Comparison of ENCODE assay signal across 13 mouse cellular contexts in the genomic region with DNA sequence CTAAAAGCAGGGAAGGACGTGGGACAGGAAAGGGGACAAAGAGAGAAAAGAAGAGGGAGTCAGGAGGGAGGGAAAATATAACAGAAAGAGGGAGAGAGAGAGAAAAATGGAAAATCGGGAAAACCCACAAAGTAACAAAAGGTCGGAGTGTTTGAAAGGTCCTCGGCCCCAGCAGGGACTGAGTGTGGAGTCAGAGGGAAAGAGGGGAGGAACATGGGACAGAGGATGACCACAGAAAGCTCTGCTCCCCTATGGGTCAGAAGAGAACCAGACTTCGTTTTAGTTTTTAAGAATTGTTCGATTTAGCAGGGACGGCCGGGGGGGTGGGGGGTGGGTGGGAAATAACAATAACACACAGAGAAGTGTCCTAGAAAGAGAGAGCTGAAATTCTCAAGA.
A peak's percentile ranks its signal among the peaks of the same experiment; 100 is the strongest.
DNase-seq lines count a peak whose midpoint lies in the region; ATAC-seq lines count a peak whose summit lies in the region.
"Had no signal": no experiment of that assay in that cellular context is flagged by ENCODE, and none has a peak within 500 bp of the region (broad histone marks: within the 10 kb centered on the region; RNA-seq: fewer than 3 reads in every experiment).

No protein-coding gene starts in this region.

- H3K27ac ChIP-seq in heart, embryonic 10.5 days, result no peak overlapping the region; the same call in 1 of the 2 replicates
- no peak overlapping the region for H3K27ac ChIP-seq in embryonic facial prominence, embryonic 12.5 days
- H3K27ac ChIP-seq in hindbrain, embryonic 10.5 days, result peak overlapping the region; percentile 76
- H3K27ac ChIP-seq in midbrain, embryonic 12.5 days (replicated peaks), result peak overlapping the region; percentile 52
- H3K27ac ChIP-seq: limb, embryonic 15.5 days had no signal

- peak overlapping the region; percentile 37 for H3K4me2 ChIP-seq in embryonic facial prominence, embryonic 12.5 days (replicated peaks)
- H3K4me2 ChIP-seq in midbrain, embryonic 12.5 days (replicated peaks), result peak overlapping the region; percentile 51

- no peak overlapping the region for H3K9ac ChIP-seq in embryonic facial prominence, embryonic 12.5 days
- no peak overlapping the region for H3K9ac ChIP-seq in midbrain, embryonic 12.5 days (replicated peaks)
- H3K9ac ChIP-seq: limb, embryonic 15.5 days had no signal

- H3K4me3 ChIP-seq in heart, embryonic 10.5 days, result peak overlapping the region; percentile 45; the same call in 1 of the 2 replicates
- no peak overlapping the region for H3K4me3 ChIP-seq in embryonic facial prominence, embryonic 12.5 days
- H3K4me3 ChIP-seq in hindbrain, embryonic 10.5 days, result peak overlapping the region; percentile 29; the same call in 1 of the 2 replicates
- no peak overlapping the region for H3K4me3 ChIP-seq in midbrain, embryonic 12.5 days
- H3K4me3 ChIP-seq: limb, embryonic 15.5 days had no signal

- WGBS in heart, embryonic 10.5 days, result 64% methylated on average over 8 of the region's 8 CpGs
- WGBS in embryonic facial prominence, embryonic 12.5 days, result 53% methylated on average over 8 of the region's 8 CpGs
- WGBS in hindbrain, embryonic 10.5 days, result 28% methylated on average over 8 of the region's 8 CpGs
- 26% methylated on average over 8 of the region's 8 CpGs for WGBS in midbrain, embryonic 12.5 days

- H3K36me3 ChIP-seq in heart, embryonic 10.5 days, result no peaks in the 10 kb centered on the region
- H3K36me3 ChIP-seq in embryonic facial prominence, embryonic 12.5 days, result no peaks in the 10 kb centered on the region
- no peaks in the 10 kb centered on the region for H3K36me3 ChIP-seq in hindbrain, embryonic 10.5 days
- H3K36me3 ChIP-seq in midbrain, embryonic 12.5 days, result no peaks in the 10 kb centered on the region
- H3K36me3 ChIP-seq: limb, embryonic 15.5 days had no signal

- peaks cover 12% of the 10 kb centered on the region for H3K4me1 ChIP-seq in heart, embryonic 10.5 days
- peaks cover 11% of the 10 kb centered on the region; the same call in 1 of the 2 replicates for H3K4me1 ChIP-seq in embryonic facial prominence, embryonic 12.5 days
- H3K4me1 ChIP-seq in hindbrain, embryonic 10.5 days (replicated peaks), result peaks cover 25% of the 10 kb centered on the region
- peaks cover 7% of the 10 kb centered on the region; the same call in 1 of the 2 replicates for H3K4me1 ChIP-seq in midbrain, embryonic 12.5 days

- ATAC-seq in embryonic facial prominence, embryonic 12.5 days (ENCODE audit: insufficient number of reproducible peaks, insufficient read depth, low FRiP score, low TSS enrichment), result no peak
- peak; percentile 8; the same call in 1 of the 2 replicates for ATAC-seq in midbrain, embryonic 12.5 days (ENCODE audit: low FRiP score, low read depth)
- ATAC-seq: lung, postnatal 0 days had no signal

- intact Hi-C loops in left cerebral cortex, postnatal 25 days (cut with DNase I), result no loop called here

- DNase-seq in heart, embryonic 10.5 days (ENCODE audit: low spot score), result no peak
- no peak for DNase-seq in heart, adult 8-10 months (ENCODE audit: low spot score)
- DNase-seq in hindbrain, embryonic 10.5 days (ENCODE audit: low spot score), result no peak
- no peak for DNase-seq in left cerebral cortex, postnatal 25 days (ENCODE audit: low spot score in 2 of 2)
- no peak for DNase-seq in right cerebral cortex, postnatal 25 days
- DNase-seq in right cerebral cortex, postnatal 36 days (ENCODE audit: low spot score in 2 of 2), result no peak
- DNase-seq: heart, postnatal 36 days; kidney, postnatal 14 days; layer of hippocampus, postnatal 36 days had no signal

- no peaks in the 10 kb centered on the region for H3K9me3 ChIP-seq in heart, embryonic 10.5 days
- H3K9me3 ChIP-seq in embryonic facial prominence, embryonic 12.5 days, result no peaks in the 10 kb centered on the region
- H3K9me3 ChIP-seq in hindbrain, embryonic 10.5 days, result no peaks in the 10 kb centered on the region
- H3K9me3 ChIP-seq in midbrain, embryonic 12.5 days, result no peaks in the 10 kb centered on the region
- H3K9me3 ChIP-seq: limb, embryonic 15.5 days had no signal

- no peaks in the 10 kb centered on the region for H3K27me3 ChIP-seq in heart, embryonic 10.5 days (ENCODE audit: insufficient read depth, poor library complexity, severe bottlenecking)
- H3K27me3 ChIP-seq in embryonic facial prominence, embryonic 12.5 days, result no peaks in the 10 kb centered on the region; the same call in 1 of the 2 replicates
- H3K27me3 ChIP-seq in hindbrain, embryonic 10.5 days (ENCODE audit: insufficient read depth, poor library complexity, severe bottlenecking), result no peaks in the 10 kb centered on the region
- H3K27me3 ChIP-seq in midbrain, embryonic 12.5 days, result peaks cover 18% of the 10 kb centered on the region
- H3K27me3 ChIP-seq: limb, embryonic 15.5 days had no signal

Comparison
In these comparisons a context has a peak if more than half of its experiments do, and no peak if none do; other contexts are left out.
1. H3K27ac ChIP-seq: peak in hindbrain, embryonic 10.5 days (single experiment) and midbrain, embryonic 12.5 days (single experiment); none in heart, embryonic 10.5 days (single experiment) and embryonic facial prominence, embryonic 12.5 days (single experiment).
2. H3K4me3 ChIP-seq: peak in heart, embryonic 10.5 days (single experiment) and hindbrain, embryonic 10.5 days (single experiment); none in embryonic facial prominence, embryonic 12.5 days (single experiment) and midbrain, embryonic 12.5 days (single experiment).